Mouse (Mus musculus): ENCODE measurements around the gene Cldn22.
A peak's percentile ranks its signal among the peaks of the same experiment; 100 is the strongest.
"Not testable (repeated sequence)": the region's sequence is repeated elsewhere in the genome, so short reads cannot be mapped to it uniquely, and the experiment has no call there.

Gene Cldn22

GRCm38 (mm10) chr8:47824182-47824581 is at the start of gene Cldn22:
Cldn22 (plus strand) TSS chr8:47824482.
- DNase-seq (ENCODE audit: low spot score): no peak

- no peak for DNase-seq (ENCODE audit: low spot score)
Measured at GRCm38 (mm10) chr8:47777415-47777814, 46.9 kb upstream of the Cldn22 start.

GRCm38 (mm10) chr8:47779589-47779988 is 44.7 kb upstream of the Cldn22 start:
- DNase-seq (ENCODE audit: low spot score): no peak

GRCm38 (mm10) chr8:47781881-47782280 is 42.4 kb upstream of the Cldn22 start:
- no peak for DNase-seq (ENCODE audit: low spot score)

GRCm38 (mm10) chr8:47783544-47783943 is 40.7 kb upstream of the Cldn22 start:
- DNase-seq (ENCODE audit: low spot score): no peak

- peak; percentile 45 for DNase-seq (ENCODE audit: low spot score)
Measured at GRCm38 (mm10) chr8:47783944-47784343, 40.3 kb upstream of the Cldn22 start.

GRCm38 (mm10) chr8:47784436-47784835 is 39.8 kb upstream of the Cldn22 start:
- DNase-seq (ENCODE audit: low spot score): no peak

- DNase-seq (ENCODE audit: low spot score): no peak
Measured at GRCm38 (mm10) chr8:47786323-47786722, 38.0 kb upstream of the Cldn22 start.

GRCm38 (mm10) chr8:47787705-47788104 is 36.6 kb upstream of the Cldn22 start:
- no peak for DNase-seq (ENCODE audit: low spot score)

GRCm38 (mm10) chr8:47791986-47792385 is 32.3 kb upstream of the Cldn22 start:
- DNase-seq (ENCODE audit: low spot score): no peak

GRCm38 (mm10) chr8:47799438-47799837 is 24.8 kb upstream of the Cldn22 start:
- no peak for DNase-seq (ENCODE audit: low spot score)

GRCm38 (mm10) chr8:47802349-47802748 is 21.9 kb upstream of the Cldn22 start:
- DNase-seq (ENCODE audit: low spot score): no peak

- no peak for DNase-seq (ENCODE audit: low spot score)
Measured at GRCm38 (mm10) chr8:47804262-47804661, 20.0 kb upstream of the Cldn22 start.

GRCm38 (mm10) chr8:47809970-47810665 is 14.2 kb upstream of the Cldn22 start:
- no peak for DNase-seq (ENCODE audit: low spot score)

GRCm38 (mm10) chr8:47810666-47811015 is 13.6 kb upstream of the Cldn22 start:
- DNase-seq (ENCODE audit: low spot score): no peak

- DNase-seq (ENCODE audit: low spot score): no peak
Measured at GRCm38 (mm10) chr8:47811221-47811620, 13.1 kb upstream of the Cldn22 start.

- DNase-seq (ENCODE audit: low spot score): no peak
Measured at GRCm38 (mm10) chr8:47819034-47819433, 5.2 kb upstream of the Cldn22 start.

- DNase-seq (ENCODE audit: low spot score): no peak
Measured at GRCm38 (mm10) chr8:47820914-47821772, 3.1 kb upstream of the Cldn22 start.

- no peak for DNase-seq (ENCODE audit: low spot score)
Measured at GRCm38 (mm10) chr8:47821843-47822242, 2.4 kb upstream of the Cldn22 start, which contains the start of gene Cldn24. Cldn24 (plus strand) TSS chr8:47822143.

GRCm38 (mm10) chr8:47822541-47822940 is 1.7 kb upstream of the Cldn22 start:
- not testable (repeated sequence) for DNase-seq (ENCODE audit: low spot score)

GRCm38 (mm10) chr8:47823777-47824176 is 505 bp upstream of the Cldn22 start:
- DNase-seq (ENCODE audit: low spot score): no peak

GRCm38 (mm10) chr8:47825596-47825995 is 1.3 kb downstream of the Cldn22 start:
- no peak for DNase-seq (ENCODE audit: low spot score)

- no peak for DNase-seq (ENCODE audit: low spot score)
Measured at GRCm38 (mm10) chr8:47826911-47827310, 2.6 kb downstream of the Cldn22 start.
